Mouse (Mus musculus) myocyte (in vitro differentiated cells): ENCODE measurements around the gene Camkmt.

Source experiments
- CEBPB ChIP-seq: IDR thresholded peaks from 2 replicates; pipeline ENCODE4 v1.6.1; 2011; ENCODE audit warnings: mild to moderate bottlenecking, moderate library complexity; ENCODE audit not compliant: poor library complexity, insufficient read depth, severe bottlenecking
- E2F4 ChIP-seq: IDR thresholded peaks from one replicate; pipeline ENCODE4 v1.6.1; 2011; ENCODE audit warnings: mild to moderate bottlenecking, control low read depth, moderate library complexity; ENCODE audit not compliant: insufficient read depth
- MAX ChIP-seq: IDR thresholded peaks from one replicate; pipeline ENCODE4 v1.6.1; 2011; ENCODE audit warnings: low read depth, mild to moderate bottlenecking, control low read depth
- MYOD1 ChIP-seq, 3 experiments: IDR thresholded peaks; one replicate each; pipeline ENCODE4 v1.6.1; 2011; ENCODE audit warnings: control low read depth in 2 of 3, low read depth in 2 of 3, mild to moderate bottlenecking in 2 of 3, moderate library complexity in 1 of 3; ENCODE audit not compliant: insufficient read length in 2 of 3, control insufficient read depth in 1 of 3
- MYOG ChIP-seq, 3 experiments: IDR thresholded peaks; one replicate each; pipeline ENCODE4 v1.6.1; 2011; ENCODE audit warnings: control low read depth in 2 of 3, low read depth in 2 of 3, mild to moderate bottlenecking in 2 of 3; ENCODE audit not compliant: insufficient read length in 2 of 3, control insufficient read depth in 1 of 3, insufficient read depth in 1 of 3
- POLR2A ChIP-seq: IDR thresholded peaks from one replicate; pipeline ENCODE4 v1.6.1; 2011; ENCODE audit warnings: low read depth, mild to moderate bottlenecking, control low read depth, moderate library complexity; ENCODE audit not compliant: insufficient read length
- POLR2AphosphoS2 ChIP-seq: IDR thresholded peaks from one replicate; pipeline ENCODE4 v1.6.1; 2011; ENCODE audit warnings: low read depth, control low read depth; ENCODE audit not compliant: insufficient read length
- REST ChIP-seq: IDR thresholded peaks from one replicate; pipeline ENCODE4 v1.6.1; 2011; ENCODE audit warnings: mild to moderate bottlenecking, control low read depth, moderate library complexity; ENCODE audit not compliant: insufficient read depth, insufficient read length
- SRF ChIP-seq: IDR thresholded peaks from one replicate; pipeline ENCODE4 v1.6.1; 2011; ENCODE audit warnings: low read depth; ENCODE audit not compliant: control insufficient read depth, insufficient read length
- TCF12 ChIP-seq: IDR thresholded peaks from one replicate; pipeline ENCODE4 v1.6.1; 2011; ENCODE audit warnings: mild to moderate bottlenecking, control low read depth; ENCODE audit not compliant: poor library complexity, insufficient read depth, severe bottlenecking
- TCF3 ChIP-seq: IDR thresholded peaks from one replicate; pipeline ENCODE4 v1.6.1; 2011; ENCODE audit warnings: low read depth, control low read depth; ENCODE audit not compliant: insufficient read length
- USF1 ChIP-seq: IDR thresholded peaks from one replicate; pipeline ENCODE4 v1.6.1; 2011; ENCODE audit warnings: low read depth, mild to moderate bottlenecking, control low read depth, moderate library complexity

GRCm38 (mm10) chr17:85463497-85464392, 373.4 kb downstream of the Camkmt start:
- TF ChIP-seq MAX (no peak), POLR2A (no peak), E2F4 (no peak), CEBPB (no peak), USF1 (no peak), TCF3 (no peak), TCF12 (no peak), MYOG (IDR thresholded peaks at IDR 0.05; ENCODE audit: control insufficient read depth in 1 of 3, insufficient read depth in 1 of 3, insufficient read length in 2 of 3, low read depth in 2 of 3) (no peak), POLR2AphosphoS2 (no peak), REST (no peak), SRF (no peak), MYOD1 (IDR thresholded peaks at IDR 0.05; ENCODE audit: control insufficient read depth in 1 of 3, insufficient read length in 2 of 3, low read depth in 2 of 3) (no peak)
